Mouse (Mus musculus): ENCODE measurements at regions not wholly inside any gene's neighbourhood (a gene's known extent, or its start where the extent isn't known, plus 50 kb on each side); places are given as distances from the start of the nearest gene placed in this dataset.

- 93% methylated on average over 3 of the region's 3 CpGs for WGBS
These were observed 334.6 kb downstream of the Sv2b start for GRCm38 (mm10) chr7:74974448-74974847.

DNA sequence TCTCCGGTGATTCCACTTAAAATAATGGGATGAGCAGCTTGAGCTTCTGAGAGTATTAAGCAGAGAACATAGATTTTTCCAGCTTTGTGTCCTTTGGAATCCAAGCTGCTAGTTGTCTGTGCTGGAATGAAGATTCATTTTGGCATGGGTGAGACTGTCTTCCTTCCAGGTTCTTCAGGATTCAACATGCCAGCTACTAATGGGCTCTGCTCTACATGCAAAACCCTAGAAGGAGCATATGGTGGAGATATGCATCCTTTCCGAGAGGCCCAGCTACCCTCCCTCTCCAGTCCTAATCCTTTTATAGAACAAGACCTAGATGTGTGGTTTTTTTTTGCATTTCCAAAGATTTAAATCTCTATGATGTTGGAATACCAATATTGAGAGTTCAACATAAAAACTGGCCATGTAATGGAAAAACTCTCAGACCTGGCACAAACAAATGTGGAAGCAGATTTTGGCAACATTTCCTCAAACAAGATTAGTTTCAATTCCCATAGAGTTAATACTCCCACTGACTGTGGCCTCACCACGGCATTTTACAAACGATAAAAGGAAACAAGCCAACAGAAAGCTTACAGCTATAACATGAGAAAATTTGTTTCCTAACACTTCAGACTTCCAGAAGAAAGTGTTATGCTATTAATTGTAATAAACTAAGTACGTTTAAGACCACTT is 364.5 kb downstream of the Sv2b start:
- ATAC-seq (ENCODE audit: low FRiP score, low read depth) = no peak
- Histone ChIP-seq H3K27me3 (no peaks in the 10 kb centered on the region), H3K4me2 (no peak overlapping the region), H3K9ac (no peak overlapping the region), H3K9me3 (no peaks in the 10 kb centered on the region), H3K4me1 (replicated peaks) (no peaks in the 10 kb centered on the region), H3K36me3 (no peaks in the 10 kb centered on the region), H3K4me3 (no peak overlapping the region), H3K27ac (replicated peaks) (no peak overlapping the region)
- 79% methylated on average over 5 of the region's 5 CpGs for WGBS

More at GRCm38 (mm10) chr7:74974448-74974847, 334.6 kb downstream of the Sv2b start:
- Histone ChIP-seq H3K4me2 (no peak overlapping the region), H3K36me3 (no peaks in the 10 kb centered on the region), H3K4me3 (no peak overlapping the region), H3K9me3 (no peaks in the 10 kb centered on the region), H3K9ac (no peak overlapping the region), H3K27ac (replicated peaks) (no peak overlapping the region), H3K27me3 (no peaks in the 10 kb centered on the region), H3K4me1 (replicated peaks) (no peaks in the 10 kb centered on the region)
- ATAC-seq (ENCODE audit: low FRiP score, low read depth) = no peak

- no peak overlapping the region for H3K4me3 ChIP-seq
- H3K27ac ChIP-seq (replicated peaks) = no peak overlapping the region
- no peaks in the 10 kb centered on the region for H3K9me3 ChIP-seq
- H3K4me1 ChIP-seq (replicated peaks) = no peaks in the 10 kb centered on the region
- WGBS = 72% methylated on average over 4 of the region's 4 CpGs
- no peaks in the 10 kb centered on the region for H3K36me3 ChIP-seq
- H3K4me2 ChIP-seq = no peak overlapping the region
- H3K9ac ChIP-seq = no peak overlapping the region
- H3K27me3 ChIP-seq = no peaks in the 10 kb centered on the region
- ATAC-seq (ENCODE audit: low FRiP score, low read depth) = no peak
These were observed 366.1 kb downstream of the Sv2b start for GRCm38 (mm10) chr7:74942917-74943316.

DNA sequence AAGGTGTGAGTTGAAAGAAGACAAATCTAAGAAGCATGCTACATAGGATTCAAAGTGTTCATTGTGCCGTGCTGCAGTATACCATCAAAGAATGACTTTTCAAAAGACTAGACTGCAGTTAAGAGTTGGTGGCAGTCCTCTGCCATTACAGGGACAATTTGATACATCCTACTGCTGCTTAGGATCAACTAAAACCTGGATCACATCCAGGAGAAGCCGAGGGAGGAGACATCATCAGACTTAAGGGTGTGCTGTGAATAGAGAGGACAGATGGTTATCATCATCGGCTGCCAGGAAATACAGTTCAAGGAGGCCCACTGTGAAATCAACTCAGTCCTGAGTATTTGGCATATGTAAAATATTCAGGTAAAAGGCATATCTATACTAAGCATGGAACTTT is 366.9 kb downstream of the Sv2b start:
- Histone ChIP-seq H3K9ac (no peak overlapping the region), H3K27ac (replicated peaks) (no peak overlapping the region), H3K4me2 (no peak overlapping the region), H3K27me3 (no peaks in the 10 kb centered on the region), H3K36me3 (no peaks in the 10 kb centered on the region), H3K9me3 (no peaks in the 10 kb centered on the region), H3K4me1 (replicated peaks) (no peaks in the 10 kb centered on the region), H3K4me3 (no peak overlapping the region)
- WGBS = 62% methylated on average over 3 of the region's 3 CpGs
- ATAC-seq (ENCODE audit: low FRiP score, low read depth) = no peak

DNA sequence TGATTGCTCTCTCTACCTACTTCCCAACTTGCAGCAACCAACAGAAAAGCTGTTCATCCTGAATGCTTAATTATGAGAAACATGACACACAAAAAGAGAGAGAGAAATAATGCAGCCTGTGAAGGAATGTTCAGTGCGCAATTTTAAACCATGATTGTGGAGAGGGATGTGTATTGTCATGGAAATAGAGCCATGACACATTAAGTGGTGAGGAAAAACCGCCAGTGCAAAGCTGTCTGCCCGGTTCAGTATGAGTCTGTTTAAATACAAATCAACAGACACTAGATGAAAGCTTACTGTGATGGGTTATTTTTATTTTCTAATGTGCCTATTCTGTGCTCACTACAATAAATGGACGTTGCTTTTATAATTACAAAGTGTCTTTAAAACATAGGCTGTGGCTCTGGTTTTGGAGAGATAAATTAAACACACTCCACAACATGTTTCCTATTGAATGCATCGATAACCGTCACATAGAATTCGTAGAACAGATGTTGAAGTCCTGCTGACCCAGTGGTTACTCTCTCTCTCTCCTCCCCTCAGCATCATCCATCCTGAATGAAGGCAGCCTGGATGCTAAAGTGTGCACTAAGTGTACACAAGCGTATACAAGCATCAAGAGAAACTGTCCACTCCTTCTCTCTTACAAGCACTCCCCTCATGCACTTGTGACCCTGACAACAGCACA is 374.7 kb upstream of the Slco3a1 start:
- Histone ChIP-seq H3K27ac (replicated peaks) (no peak overlapping the region), H3K4me3 (no peak overlapping the region), H3K4me1 (replicated peaks) (no peaks in the 10 kb centered on the region), H3K27me3 (no peaks in the 10 kb centered on the region), H3K36me3 (no peaks in the 10 kb centered on the region), H3K9ac (no peak overlapping the region), H3K9me3 (no peaks in the 10 kb centered on the region), H3K4me2 (no peak overlapping the region)
- ATAC-seq (ENCODE audit: low FRiP score, low read depth) = no peak
- 38% methylated on average over 8 of the region's 8 CpGs for WGBS

- no peak overlapping the region for H3K27ac ChIP-seq (replicated peaks)
- 68% methylated on average over 6 of the region's 6 CpGs for WGBS
- no peaks in the 10 kb centered on the region for H3K9me3 ChIP-seq
- H3K27me3 ChIP-seq = no peaks in the 10 kb centered on the region
- H3K4me1 ChIP-seq (replicated peaks) = no peaks in the 10 kb centered on the region
- H3K4me3 ChIP-seq = no peak overlapping the region
- no peak for ATAC-seq (ENCODE audit: low FRiP score, low read depth)
- H3K9ac ChIP-seq = no peak overlapping the region
- no peaks in the 10 kb centered on the region for H3K36me3 ChIP-seq
- no peak overlapping the region for H3K4me2 ChIP-seq
These were observed 373.8 kb upstream of the Slco3a1 start for GRCm38 (mm10) chr7:74928226-74928927.

- no peaks in the 10 kb centered on the region for H3K36me3 ChIP-seq
- no peak overlapping the region for H3K4me3 ChIP-seq
- H3K4me1 ChIP-seq (replicated peaks) = no peaks in the 10 kb centered on the region
- no peak for ATAC-seq (ENCODE audit: low FRiP score, low read depth)
- H3K27ac ChIP-seq (replicated peaks) = no peak overlapping the region
- H3K9ac ChIP-seq = no peak overlapping the region
- no peaks in the 10 kb centered on the region for H3K9me3 ChIP-seq
- no peaks in the 10 kb centered on the region for H3K27me3 ChIP-seq
- no peak overlapping the region for H3K4me2 ChIP-seq
- 66% methylated on average over 2 of the region's 2 CpGs for WGBS
These were observed 372.1 kb upstream of the Slco3a1 start for GRCm38 (mm10) chr7:74926729-74927128.

- no peaks in the 10 kb centered on the region for H3K27me3 ChIP-seq
- no peaks in the 10 kb centered on the region for H3K9me3 ChIP-seq
- no peak overlapping the region for H3K9ac ChIP-seq
- no peak overlapping the region for H3K4me3 ChIP-seq
- no peaks in the 10 kb centered on the region for H3K36me3 ChIP-seq
- WGBS = 92% methylated on average over 1 of the region's 1 CpGs
- no peak overlapping the region for H3K27ac ChIP-seq (replicated peaks)
- ATAC-seq (ENCODE audit: low FRiP score, low read depth) = no peak
- no peaks in the 10 kb centered on the region for H3K4me1 ChIP-seq (replicated peaks)
- no peak overlapping the region for H3K4me2 ChIP-seq
These were observed 369.6 kb upstream of the Slco3a1 start for GRCm38 (mm10) chr7:74924156-74924555.

GRCm38 (mm10) chr7:74908311-74908962 is 353.9 kb upstream of the Slco3a1 start:
- Histone ChIP-seq H3K4me2 (no peak overlapping the region), H3K27ac (replicated peaks) (no peak overlapping the region), H3K9me3 (no peaks in the 10 kb centered on the region), H3K4me3 (no peak overlapping the region), H3K36me3 (no peaks in the 10 kb centered on the region), H3K9ac (no peak overlapping the region), H3K27me3 (no peaks in the 10 kb centered on the region), H3K4me1 (replicated peaks) (no peaks in the 10 kb centered on the region)
- WGBS = 76% methylated on average over 3 of the region's 3 CpGs
- no peak for ATAC-seq (ENCODE audit: low FRiP score, low read depth)

- no peak overlapping the region for H3K9ac ChIP-seq
- 82% methylated on average over 1 of the region's 1 CpGs for WGBS
- H3K27ac ChIP-seq (replicated peaks) = no peak overlapping the region
- no peaks in the 10 kb centered on the region for H3K4me1 ChIP-seq (replicated peaks)
- H3K36me3 ChIP-seq = no peaks in the 10 kb centered on the region
- H3K9me3 ChIP-seq = no peaks in the 10 kb centered on the region
- no peaks in the 10 kb centered on the region for H3K27me3 ChIP-seq
- H3K4me2 ChIP-seq = no peak overlapping the region
- H3K4me3 ChIP-seq = no peak overlapping the region
- no peak for ATAC-seq (ENCODE audit: low FRiP score, low read depth)
These were observed 352.8 kb upstream of the Slco3a1 start for GRCm38 (mm10) chr7:74907391-74907790.

DNA sequence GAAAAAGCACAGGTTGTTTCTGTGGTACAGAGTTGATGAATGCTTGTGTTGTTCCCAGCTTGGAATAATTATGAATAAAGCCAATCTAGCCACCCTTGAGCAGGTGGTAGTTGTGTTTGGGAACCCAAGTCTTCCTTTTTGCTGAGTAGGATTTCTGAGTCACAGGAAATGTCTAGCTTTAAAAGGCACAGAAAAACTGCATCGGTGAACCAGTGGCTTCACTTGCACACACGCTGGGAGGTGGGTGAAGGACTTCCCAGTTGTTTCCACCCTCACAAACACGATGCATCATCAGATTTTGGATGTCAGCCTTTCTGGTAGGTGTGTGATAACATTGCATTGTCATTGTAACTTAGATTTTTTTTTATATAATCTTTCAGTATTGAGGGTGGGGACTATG is 322.9 kb upstream of the Slco3a1 start:
- Histone ChIP-seq H3K9me3 (no peaks in the 10 kb centered on the region), H3K36me3 (no peaks in the 10 kb centered on the region), H3K27me3 (no peaks in the 10 kb centered on the region), H3K4me2 (no peak overlapping the region), H3K27ac (replicated peaks) (no peak overlapping the region), H3K4me1 (replicated peaks) (no peaks in the 10 kb centered on the region), H3K4me3 (no peak overlapping the region), H3K9ac (no peak overlapping the region)
- 75% methylated on average over 3 of the region's 3 CpGs for WGBS
- ATAC-seq (ENCODE audit: low FRiP score, low read depth) = no peak

GRCm38 (mm10) chr7:74876667-74877066 is 322.1 kb upstream of the Slco3a1 start:
- no peaks in the 10 kb centered on the region for H3K9me3 ChIP-seq
- WGBS = 77% methylated on average over 4 of the region's 4 CpGs
- H3K9ac ChIP-seq = no peak overlapping the region
- no peaks in the 10 kb centered on the region for H3K27me3 ChIP-seq
- no peaks in the 10 kb centered on the region for H3K36me3 ChIP-seq
- H3K4me1 ChIP-seq (replicated peaks) = no peaks in the 10 kb centered on the region
- no peak overlapping the region for H3K4me3 ChIP-seq
- no peak overlapping the region for H3K4me2 ChIP-seq
- no peak for ATAC-seq (ENCODE audit: low FRiP score, low read depth)
- H3K27ac ChIP-seq (replicated peaks) = no peak overlapping the region
